Mouse (Mus musculus) natural killer cell, adult 2 months (primary cell): ENCODE measurements around the gene Knstrn.

Source experiments
- DNase-seq, 2 experiments: peaks; one replicate each; pipeline ENCODE4 v3.0.0; 2022; ENCODE audit warnings: low spot score in 2 of 2

Gene Knstrn

DNA sequence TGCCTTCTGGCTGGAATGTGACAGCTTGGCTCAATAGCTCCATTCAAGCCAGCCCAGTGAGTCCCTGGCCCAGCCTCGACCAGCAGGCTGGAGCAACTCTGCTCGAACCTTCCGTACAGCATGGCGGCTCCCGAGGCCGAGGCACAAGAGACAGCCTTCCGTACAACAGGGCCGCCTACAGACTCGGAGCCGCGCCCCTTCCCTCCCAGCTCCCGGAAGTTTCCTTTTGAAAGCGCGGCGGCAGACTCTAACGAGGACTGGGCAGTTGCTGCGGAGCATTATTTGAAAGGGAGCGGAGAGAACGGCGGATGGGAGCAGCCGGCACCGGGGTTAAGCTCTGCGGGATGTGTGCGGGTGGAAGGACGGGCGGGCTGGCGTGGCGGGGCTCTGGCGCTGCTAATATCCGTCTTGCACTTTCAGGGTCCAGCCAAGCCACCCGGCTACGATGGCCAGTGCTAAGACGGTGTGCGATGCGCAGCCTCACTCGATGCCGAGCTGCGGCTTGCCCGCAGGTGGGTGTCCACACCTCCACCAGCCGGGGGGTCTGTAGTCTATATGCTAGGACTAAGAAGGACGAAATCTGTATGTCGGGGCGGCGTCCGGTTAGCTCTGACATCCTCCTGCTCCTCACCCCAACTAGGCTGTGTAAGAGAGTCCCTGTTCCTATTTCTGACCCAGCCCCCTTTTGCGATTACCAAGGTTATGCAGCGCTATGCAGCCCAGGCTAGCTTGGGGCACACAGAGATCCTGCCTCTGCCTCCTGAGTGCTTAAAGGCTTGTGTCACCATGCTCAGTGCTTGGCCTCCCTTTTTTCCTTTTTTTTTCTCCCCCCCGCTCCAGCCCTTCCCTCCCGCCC, at the start of gene Knstrn:
TSS of gene Knstrn (plus strand) at position 23 of the 856 bp plus-strand sequence.
- peak; percentile 77 to 79 for DNase-seq

DNA sequence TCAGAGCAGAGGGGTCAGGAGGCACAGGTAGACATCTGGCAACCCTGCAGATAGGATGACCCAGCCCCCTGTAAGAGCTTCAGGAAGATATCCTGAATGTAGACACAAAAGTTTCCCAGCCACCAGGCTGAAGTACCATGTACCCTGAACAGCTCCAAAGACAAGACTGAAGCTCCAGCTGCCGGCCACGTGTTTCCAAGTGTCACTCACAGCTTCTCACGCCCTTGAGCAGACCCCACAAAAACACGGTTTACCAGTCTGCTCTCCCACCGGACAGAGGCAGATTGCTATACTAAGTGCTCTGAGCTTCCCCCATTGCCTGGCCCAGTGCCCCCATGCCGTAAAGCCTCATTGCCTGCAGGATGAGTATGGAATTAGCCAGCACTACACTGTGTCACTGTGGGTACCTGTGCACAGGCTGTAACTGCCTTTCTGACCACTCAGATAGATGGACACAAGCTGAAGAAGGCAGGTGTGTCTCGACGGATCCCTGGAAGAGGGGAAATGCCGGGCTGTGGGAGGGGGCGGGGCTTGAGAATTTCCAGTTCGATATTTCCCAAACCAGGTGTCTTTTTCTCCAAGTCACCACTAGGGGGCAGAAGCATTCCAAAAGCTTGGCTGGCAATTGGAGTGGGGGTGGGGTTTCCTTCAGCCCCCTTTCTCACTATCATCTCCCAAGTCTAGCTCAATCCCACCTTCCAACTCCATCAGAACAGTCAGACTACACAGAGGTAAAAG, 49.5 kb upstream of the Knstrn start:
- DNase-seq, result peak in 1 of 2 experiments; percentile 35

DNA sequence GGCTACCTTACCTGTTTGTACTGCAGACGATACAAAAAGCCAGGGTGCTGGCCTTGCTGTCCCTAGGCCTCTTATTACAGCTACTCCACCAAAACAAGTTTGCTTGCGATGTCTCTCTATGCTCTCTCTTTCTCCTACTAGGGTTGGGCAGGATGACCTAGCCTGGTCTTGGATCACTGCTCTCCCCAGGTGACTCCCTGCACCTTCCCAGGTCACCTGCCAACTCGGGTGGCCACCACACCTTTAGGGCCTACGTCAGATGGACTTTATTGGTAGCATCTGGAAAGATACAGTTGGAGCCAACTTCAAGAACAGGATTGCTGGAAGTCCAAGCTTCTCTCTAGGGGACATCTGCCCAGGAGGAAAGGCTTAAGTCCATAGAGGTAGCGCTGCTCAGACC, 48.9 kb upstream of the Knstrn start:
- no peak for DNase-seq

DNA sequence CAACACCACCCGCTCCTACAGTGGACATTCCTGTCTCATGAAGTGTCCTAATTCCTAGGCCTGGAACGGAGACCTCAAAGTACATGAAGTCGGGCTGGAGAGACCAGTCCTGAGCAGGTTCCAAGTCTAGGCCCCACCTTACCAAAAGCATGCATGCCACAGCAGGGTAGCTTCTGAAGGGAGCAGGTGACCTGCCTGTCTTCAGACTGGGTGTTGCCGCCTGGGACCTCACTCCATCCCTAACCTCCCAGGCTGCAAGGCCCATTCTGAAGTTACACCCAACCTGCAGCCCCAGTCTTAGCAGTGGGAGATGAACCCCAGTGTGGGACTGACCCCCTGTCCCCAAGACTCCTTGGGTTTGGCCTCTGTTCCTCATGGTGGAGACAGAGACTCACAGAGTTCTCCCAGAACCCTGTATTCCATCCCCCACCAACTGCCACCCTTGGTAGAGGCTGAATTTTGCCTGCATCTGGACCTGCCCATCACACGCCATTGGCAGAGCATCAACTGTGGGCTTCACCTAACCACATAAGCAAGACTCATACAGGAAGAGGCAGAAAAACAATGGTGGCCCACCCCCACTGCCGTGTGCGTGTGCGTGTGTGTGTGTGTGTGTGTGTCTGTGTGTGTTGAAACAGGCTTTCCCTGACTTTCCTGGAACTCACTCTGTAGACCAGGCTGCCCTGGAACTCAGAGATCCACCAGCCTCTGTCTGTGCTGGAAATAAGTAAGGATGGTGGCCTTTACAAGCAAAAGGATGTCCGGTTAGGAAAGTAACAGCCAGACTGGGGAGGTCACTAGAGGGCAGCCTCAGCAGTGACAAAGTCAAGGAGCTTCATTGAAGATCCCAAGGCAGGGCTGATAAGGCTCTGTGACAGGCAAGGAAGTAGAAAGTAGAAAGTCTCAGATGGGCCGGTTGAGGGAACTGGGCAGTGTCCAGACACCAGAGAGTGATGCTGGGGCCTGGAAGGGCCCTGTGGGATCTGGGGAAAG, 47.5 kb upstream of the Knstrn start:
- no peak for DNase-seq

DNA sequence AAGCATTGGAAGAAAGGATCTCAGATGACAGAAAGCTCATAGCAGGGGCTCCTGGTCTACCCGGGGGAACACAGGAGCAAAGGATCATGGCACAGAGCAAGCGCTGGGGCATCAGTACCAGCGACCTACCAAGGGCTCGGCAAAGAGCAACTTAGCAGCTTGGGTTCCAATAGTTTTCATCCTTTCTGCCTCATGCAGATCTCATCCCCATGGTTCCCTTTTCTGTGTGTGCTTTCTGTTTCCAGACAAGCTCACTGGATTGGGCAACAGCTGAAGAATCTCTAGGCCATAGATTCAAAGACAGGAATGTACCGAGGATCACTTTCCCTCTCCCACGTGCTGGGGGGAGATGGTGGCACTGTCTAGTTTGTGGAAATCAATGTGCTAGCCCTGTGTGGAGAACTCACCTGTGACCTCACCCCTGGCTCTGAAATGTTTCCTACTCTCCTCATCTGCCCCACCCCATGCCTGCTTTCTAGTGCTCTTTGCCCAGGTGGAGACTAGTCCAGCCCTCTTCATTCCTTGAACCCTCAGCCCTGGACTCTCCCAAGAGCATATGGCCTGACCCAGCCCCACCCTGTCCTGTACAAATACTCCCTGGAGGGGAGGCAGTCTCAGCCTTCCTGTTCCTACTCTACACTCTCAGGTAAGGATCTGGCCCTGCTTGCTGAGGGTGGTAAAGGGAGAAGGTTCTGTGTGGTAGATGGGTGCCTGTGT, 41.5 kb upstream of the Knstrn start, which contains the start of gene Phgr1:
TSS of gene Phgr1 (plus strand) at position 612 of the 717 bp plus-strand sequence.
- DNase-seq, result no peak

DNA sequence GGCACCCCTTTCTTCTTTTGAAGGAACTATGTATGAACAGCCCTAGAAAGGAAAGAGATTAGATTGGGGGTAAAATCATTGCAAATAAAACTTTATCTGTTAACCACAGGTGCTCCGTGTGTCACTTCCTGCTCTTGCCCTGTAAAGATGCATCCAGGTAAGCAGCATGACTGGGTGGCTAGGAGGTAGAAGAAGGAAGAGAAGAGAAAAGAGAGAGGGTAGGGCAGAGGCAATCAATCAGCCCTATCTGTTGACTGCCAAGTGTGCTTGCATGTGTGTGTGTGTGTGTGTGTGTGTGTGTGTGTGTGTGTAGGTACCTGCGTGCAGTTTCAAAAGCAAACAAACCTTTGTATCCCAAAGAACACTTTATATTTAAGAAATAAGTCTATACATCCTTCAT, 39.3 kb upstream of the Knstrn start:
- DNase-seq, result no peak

DNA sequence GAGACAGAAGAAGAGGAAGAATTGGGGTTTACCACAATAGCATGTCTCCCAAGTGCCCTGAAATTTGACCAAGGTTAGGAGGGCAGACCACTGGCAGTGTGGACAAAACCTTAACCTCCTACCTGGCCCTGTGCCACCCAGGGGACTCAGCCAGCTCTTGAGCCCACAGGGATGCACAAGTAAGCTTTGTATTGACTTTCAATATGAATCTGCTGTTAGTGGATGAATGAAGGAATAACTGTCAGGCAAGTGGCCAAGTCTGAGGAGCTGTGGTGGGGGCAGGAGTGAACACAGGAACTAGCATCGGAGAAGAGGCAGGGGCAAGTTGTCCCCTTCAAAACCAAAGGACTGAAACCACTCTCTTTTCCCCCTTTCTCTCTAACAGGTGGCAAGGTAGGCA, 38.4 kb upstream of the Knstrn start:
- DNase-seq, result no peak

DNA sequence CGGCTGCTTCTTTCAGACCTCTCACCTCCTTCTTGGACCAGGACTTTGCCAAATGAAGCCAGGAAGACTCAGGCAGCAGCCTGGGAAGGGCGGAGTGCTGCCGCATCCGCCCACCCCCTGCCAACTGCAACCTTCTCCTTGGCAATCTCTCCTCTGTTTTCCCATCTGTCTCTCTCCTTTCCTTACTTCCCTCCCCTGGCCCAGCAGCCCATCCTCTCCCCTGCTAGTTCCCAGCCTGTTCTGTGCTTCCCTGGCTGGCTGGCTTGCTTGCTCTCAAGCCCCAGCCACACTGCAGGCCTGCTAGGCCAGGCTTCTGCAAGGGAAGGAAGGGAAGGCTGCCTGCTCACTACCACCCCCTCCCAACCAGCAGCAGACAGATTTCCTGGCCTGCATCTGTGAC, 38.0 kb upstream of the Knstrn start:
- DNase-seq, result no peak

DNA sequence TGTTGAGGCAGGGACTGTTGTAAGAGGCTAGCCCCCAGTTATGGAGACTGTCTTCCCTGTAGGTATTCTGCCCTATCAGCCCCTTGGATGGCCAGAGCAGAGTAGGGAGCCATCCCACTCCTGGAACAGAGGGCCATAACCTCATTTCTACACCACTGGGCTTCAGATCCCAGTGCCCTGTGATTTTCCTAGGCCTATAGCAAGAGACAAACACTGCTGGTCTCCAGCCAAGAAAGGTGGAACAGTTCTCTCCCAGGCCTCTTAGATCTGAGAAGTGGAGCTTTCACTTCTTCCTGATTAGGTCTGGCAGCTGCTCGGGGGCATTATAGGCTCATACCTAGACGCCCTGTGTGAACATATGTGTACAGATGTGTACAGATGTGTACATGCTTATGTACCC, 37.5 kb upstream of the Knstrn start:
- no peak for DNase-seq

DNA sequence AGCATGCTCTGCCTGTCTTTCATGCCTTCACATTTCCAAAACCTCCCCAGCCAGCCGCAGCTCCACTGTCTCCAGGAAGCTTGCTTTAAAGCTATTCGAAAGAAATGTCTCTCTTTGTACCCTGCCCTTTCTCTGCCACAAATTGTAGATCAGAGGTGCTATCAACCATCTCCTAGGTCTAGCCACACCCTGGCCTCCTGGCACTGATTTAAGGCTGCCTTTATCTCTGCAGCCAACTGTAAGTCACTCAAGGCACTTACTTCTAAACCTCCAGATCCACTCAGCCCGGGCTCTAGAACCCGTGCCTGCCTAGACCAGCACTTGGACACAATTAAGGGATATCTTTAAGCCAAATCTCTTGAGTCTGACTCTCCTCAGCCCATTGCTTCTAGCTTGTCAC, 35.4 kb upstream of the Knstrn start:
- no peak for DNase-seq

DNA sequence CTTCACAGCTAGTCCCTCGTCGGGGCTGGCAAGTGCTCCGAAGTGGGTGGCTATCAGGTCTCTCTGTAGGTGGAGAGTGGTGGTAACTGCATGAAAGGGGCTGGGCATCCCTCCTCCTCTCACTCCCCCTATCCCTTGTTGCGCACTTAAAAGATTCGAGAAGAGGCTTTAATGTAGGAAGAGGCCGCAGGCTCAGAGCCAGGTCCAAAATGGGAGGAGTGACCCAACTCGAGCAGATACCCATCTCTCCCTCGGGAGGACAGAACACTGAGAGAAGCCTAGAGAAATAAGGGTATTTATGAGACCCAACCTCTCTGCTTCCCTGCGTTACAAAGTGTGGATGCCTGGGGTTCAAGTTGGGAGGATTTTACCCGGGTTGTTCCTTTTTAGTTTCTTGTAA, 34.7 kb upstream of the Knstrn start:
- DNase-seq, result no peak

DNA sequence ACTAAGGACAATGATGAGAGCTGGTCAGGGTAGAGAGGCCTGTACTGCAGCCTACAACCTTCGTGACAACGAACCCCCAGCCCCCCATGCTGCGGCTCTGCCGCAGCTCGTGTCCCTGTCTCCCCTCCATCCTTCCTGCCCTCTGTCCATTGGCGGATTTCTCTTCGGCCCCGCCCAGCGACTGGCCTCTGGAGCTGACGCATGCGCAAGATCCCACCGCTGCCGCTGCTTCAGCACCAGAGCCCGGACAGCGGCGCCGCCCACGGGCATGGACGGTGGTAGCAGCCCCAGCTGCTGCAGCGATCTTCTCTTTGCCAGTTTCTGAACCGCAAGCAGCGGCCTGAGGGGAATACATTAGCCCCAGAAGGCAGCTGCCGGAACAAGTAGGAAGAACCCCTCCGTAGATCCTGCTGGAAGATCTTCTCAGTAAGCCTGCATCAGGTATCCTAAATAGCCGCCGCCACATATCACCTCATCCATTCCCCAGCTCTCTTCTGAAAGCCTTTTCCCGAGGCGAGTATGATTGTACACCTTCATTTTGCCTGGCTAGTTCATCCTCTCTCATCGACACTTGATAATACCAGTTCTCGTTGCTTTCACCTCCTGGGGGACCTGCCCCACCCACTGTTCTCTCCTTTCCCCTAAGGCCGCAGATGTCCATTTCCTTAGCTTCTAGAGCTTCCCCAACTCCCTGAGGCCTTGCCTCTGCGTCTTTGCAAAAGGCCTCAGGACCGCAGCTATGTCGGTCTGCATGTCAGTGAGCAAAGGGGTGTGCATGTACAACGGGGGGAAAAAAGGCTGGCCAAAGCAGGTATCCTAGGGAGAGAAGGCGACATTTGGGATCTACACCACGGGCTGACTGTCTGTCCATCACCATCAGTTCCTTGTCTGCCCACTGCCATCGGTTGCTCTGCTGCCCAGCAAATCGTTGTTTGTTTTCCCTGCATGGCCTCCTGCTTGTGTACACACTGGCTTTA, 34.0 kb upstream of the Knstrn start, which contains the start of gene Disp2:
TSS of gene Disp2 (plus strand) at position 216 of the 977 bp plus-strand sequence.
- DNase-seq, result peak; percentile 64 to 77

DNA sequence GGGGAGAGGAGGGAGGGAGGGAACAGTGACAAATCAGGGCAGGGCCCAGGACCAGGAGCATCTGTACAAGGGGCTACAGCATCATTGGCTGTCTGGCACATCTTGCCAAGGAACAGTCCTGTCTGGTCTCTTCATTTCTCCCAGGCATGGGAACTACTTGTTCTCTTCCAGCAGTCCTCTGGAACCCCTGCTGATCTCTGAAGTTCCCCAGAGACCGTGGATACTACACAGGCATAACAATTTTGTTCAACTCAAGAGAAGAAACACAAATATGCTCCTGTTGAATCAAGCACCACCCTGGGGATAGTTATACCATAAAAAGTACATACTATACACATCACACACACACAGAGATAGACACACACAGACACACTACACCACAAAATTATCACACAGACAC, 32.7 kb upstream of the Knstrn start:
- no peak for DNase-seq

DNA sequence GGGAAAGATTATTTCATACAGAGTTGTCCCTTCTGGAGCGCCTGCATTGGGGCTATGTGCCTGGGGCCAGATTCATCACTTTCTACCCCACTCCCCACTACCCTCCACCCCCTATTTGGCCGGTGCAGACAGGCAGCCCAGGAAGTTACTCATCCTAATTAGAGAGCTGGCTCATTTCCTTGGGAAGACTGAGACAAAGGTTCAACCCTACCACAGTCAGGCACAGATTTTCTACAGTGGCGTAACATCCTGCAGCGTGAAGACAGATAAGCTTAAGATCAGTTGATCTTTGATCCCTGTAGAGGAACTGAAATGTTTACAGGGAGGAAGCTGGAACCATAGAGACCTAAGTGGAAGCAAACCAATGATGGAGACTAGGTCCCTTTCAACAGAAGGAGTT, 31.5 kb upstream of the Knstrn start:
- no peak for DNase-seq

DNA sequence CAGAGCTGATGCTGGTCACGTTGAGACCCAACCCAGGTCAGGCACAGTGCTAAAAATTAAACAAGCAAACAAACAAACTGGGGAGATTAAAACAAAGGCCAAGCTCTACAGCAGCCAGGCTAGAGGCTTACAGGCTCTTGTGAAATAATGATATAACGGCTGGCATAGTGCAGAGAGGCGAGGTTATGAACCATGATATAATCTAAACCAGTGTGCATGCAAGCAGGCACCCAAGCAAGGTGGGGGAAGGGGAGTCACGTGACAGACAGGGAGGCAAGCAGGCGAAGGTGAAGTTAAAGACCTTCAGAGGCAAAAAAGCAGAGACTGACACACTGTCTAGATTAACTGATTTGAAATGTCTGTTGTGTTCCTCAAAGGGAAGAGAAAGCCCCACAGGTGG, 30.7 kb upstream of the Knstrn start:
- DNase-seq, result no peak

DNA sequence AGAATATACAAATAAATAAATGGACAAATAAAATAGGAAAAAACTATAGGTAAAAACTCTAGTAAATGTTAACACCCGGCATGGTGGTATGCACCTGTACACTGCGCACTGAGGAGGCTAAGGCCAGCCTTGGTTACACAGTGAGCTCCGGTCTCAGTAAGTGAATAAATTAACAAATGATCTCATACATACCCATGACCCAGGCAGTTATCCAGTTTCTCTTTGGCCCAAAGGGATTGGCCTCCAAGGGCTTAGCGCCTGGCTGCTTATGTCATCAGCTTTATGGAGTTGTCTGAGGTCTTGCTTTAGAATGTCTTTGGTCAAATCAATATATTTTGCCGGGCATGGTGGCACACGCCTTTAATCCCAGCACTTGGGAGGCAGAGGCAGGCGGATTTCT, 30.1 kb upstream of the Knstrn start:
- no peak for DNase-seq

DNA sequence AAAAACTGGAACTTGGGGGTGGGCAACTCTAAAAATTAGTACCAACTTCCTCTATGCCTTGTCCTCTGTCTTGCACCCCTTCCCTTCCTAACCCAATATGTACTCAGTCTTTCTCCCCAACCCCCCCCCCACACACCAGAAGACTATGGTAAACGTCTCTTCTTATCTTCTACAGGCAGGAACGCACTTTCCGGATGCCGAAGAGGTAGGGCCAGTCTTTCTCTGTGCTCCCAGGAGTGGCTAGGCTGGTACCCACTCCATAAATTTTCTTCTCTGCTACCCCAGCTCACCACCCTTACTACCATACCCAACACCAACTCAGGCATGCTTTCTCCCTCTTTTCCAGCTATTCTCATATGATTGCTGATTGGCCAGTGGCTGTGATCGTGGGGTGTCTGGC, 27.3 kb upstream of the Knstrn start:
- no peak for DNase-seq

DNA sequence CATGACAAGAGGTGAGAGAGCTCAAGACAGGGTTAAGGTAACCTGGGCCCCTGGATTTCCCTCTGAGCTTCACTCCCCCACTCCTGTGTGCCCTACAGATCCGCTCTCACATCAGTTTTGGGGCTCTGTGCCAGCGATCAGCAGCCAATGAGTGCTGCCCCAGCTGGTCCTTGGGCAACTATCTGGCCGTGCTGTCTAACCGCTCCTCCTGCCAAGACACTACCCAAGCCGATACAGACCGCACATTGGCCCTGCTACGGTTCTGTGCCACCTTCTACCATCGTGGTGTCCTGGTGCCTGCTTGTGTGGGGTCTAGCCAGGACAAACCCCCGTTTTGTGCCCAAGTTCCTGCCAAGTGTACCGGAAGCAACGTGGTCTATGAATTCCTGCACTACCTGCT, 24.3 kb upstream of the Knstrn start:
- DNase-seq, result no peak

DNA sequence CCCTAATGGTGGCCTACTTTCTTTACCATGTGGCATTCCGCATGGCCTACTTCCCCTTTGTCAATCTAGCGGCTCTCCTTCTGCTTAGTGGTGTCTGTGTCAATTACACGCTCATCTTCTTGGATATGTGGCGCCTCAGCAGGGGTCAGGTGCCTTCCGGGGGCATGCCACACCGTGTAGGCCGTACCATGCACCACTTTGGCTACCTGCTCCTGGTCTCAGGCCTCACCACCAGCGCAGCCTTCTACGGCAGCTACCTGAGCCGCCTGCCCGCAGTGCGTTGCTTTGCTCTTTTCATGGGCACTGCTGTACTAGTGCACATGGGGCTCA, 23.6 kb upstream of the Knstrn start:
- DNase-seq, result no peak
